Comparison of ENCODE assay signal across 11 mouse cellular contexts in genomic region chr5:140741877-140742276, GRCm38 (mm10). TPM values are rescaled to one million over a fixed set of nuclear protein-coding genes. Genes with fewer than 3 reads are reported as not detected.
DNase-seq lines count a peak whose midpoint lies in the region; ATAC-seq and TF ChIP-seq lines count a peak whose summit lies in the region.
"Had no signal": no experiment of that assay in that cellular context is flagged by ENCODE, and none has a peak within 500 bp of the region (broad histone marks: within the 10 kb centered on the region; RNA-seq: fewer than 3 reads in every experiment).

No protein-coding gene starts in this region.

- no peak for ATAC-seq in lung, embryonic 14.5 days (ENCODE audit: insufficient read depth)
- no peak for ATAC-seq in activated CD4-positive, CD25-positive, alpha-beta regulatory T cell, adult 4 months

- H3K27ac ChIP-seq in lung, embryonic 14.5 days (ENCODE audit: low read depth), result no peak overlapping the region
- H3K27ac ChIP-seq: heart, embryonic 15.5 days had no signal

- no peaks in the 10 kb centered on the region for H3K27me3 ChIP-seq in lung, embryonic 14.5 days (ENCODE audit: insufficient read depth, low read length)

- peak; percentile 27 for DNase-seq in embryo, embryonic 11 days
- no peak for DNase-seq in embryo, embryonic 9.5 days (ENCODE audit: extremely low spot score)
- DNase-seq in lung, embryonic 14.5 days, result peak; percentile 17
- DNase-seq in lung, postnatal 10 days, result no peak
- DNase-seq in brain, adult 2 months (ENCODE audit: low read depth, low spot score), result peak; percentile 69
- peak; percentile 59 for DNase-seq in retina, postnatal 1 day
- DNase-seq in gastrocnemius, postnatal 4 days (ENCODE audit: low spot score in 2 of 2), result no peak
- DNase-seq: kidney, postnatal 25 days had no signal

- no peak overlapping the region for H3K9ac ChIP-seq in lung, embryonic 14.5 days
- H3K9ac ChIP-seq: heart, embryonic 15.5 days had no signal

- no peak overlapping the region for H3K4me3 ChIP-seq in lung, embryonic 14.5 days (ENCODE audit: low read depth, low read length)
- H3K4me3 ChIP-seq: heart, embryonic 15.5 days; myocyte had no signal

- peak; percentile 51 for TF ChIP-seq CTCF in lung, embryonic 14.5 days (IDR thresholded peaks at IDR 0.05; ENCODE audit: low read depth)

- H3K9me3 ChIP-seq in lung, embryonic 14.5 days (ENCODE audit: low read depth, low read length), result no peaks in the 10 kb centered on the region
- H3K9me3 ChIP-seq: heart, embryonic 15.5 days had no signal

- no peak overlapping the region for H3K4me2 ChIP-seq in lung, embryonic 14.5 days
- H3K4me2 ChIP-seq: heart, embryonic 15.5 days had no signal

- no peaks in the 10 kb centered on the region for H3K36me3 ChIP-seq in lung, embryonic 14.5 days (ENCODE audit: insufficient read depth)
- H3K36me3 ChIP-seq: heart, embryonic 15.5 days had no signal

- H3K4me1 ChIP-seq in lung, embryonic 14.5 days (ENCODE audit: insufficient read depth), result no peaks in the 10 kb centered on the region
- H3K4me1 ChIP-seq: heart, embryonic 15.5 days had no signal

RNA-seq across cellular contexts. Expression of gene Amz1, which starts 17.9 kb away (rescaled TPM):
- 0.99 and 1.1 TPM in 2 replicates for polyA plus RNA-seq in lung, embryonic 14.5 days (2014; fragmentation: Nextera tagmentation; extraction: Ambion mirVana)
- under 1 TPM; 0.39 to 0.62 TPM for total RNA-seq in gastrocnemius, postnatal 4 days (2021)
- under 1 TPM in 1 of 2 experiments, not detected in 1; 0.17 TPM for polyA plus RNA-seq in activated CD4-positive, CD25-positive, alpha-beta regulatory T cell, adult 4 months (2017; shearing (Covaris generic))

RNA-seq across cellular contexts. Expression of gene Brat1, which starts 37.1 kb away (rescaled TPM):
- 19.8 and 21.2 TPM in 2 replicates for polyA plus RNA-seq in lung, embryonic 14.5 days (2014; fragmentation: Nextera tagmentation; extraction: Ambion mirVana)
- 10 to 100 TPM; 13.9 to 14.2 TPM for total RNA-seq in gastrocnemius, postnatal 4 days (2021)
- 10 to 100 TPM; 10.3 to 15.2 TPM for polyA plus RNA-seq in activated CD4-positive, CD25-positive, alpha-beta regulatory T cell, adult 4 months (2017; shearing (Covaris generic))

RNA-seq across cellular contexts. Expression of gene Iqce, which starts 39.7 kb away (rescaled TPM):
- polyA plus RNA-seq in lung, embryonic 14.5 days (2014; fragmentation: Nextera tagmentation; extraction: Ambion mirVana), result 21.1 and 25.5 TPM in 2 replicates
- total RNA-seq in gastrocnemius, postnatal 4 days (2021), result 10 to 100 TPM; 14.5 to 15.0 TPM
- 10 to 100 TPM; 16.8 to 21.2 TPM for polyA plus RNA-seq in activated CD4-positive, CD25-positive, alpha-beta regulatory T cell, adult 4 months (2017; shearing (Covaris generic))

Comparison
In these comparisons a context has a peak if more than half of its experiments do, and no peak if none do; other contexts are left out.
1. DNase-seq: peak in embryo, embryonic 11 days (single experiment), lung, embryonic 14.5 days (single experiment), brain, adult 2 months (single experiment) and retina, postnatal 1 day (single experiment); none in embryo, embryonic 9.5 days (single experiment), lung, postnatal 10 days (single experiment) and gastrocnemius, postnatal 4 days (0 of 2).